Mouse (Mus musculus): ENCODE measurements around the gene Eif4e. TPM values are rescaled to one million over a fixed set of nuclear protein-coding genes. Genes with fewer than 3 reads are reported as not detected.

Eif4e gene
- polyA plus RNA-seq (2012; ENCODE audit: insufficient read depth, insufficient read length, low replicate concordance, missing spikeins), result 280 TPM in 1 of 2 replicates, not detected in the other

- Histone ChIP-seq H3K4me3 (ENCODE audit: insufficient read depth, low read depth, low read length) (peak within 1 kb of the TSS; percentile 66), H3K4me1 (ENCODE audit: control insufficient read depth, insufficient read depth, low read length) (peaks cover 7% of the 10 kb centered on the region), H3K27ac (ENCODE audit: insufficient read depth, low read depth, low read length) (peak within 1 kb of the TSS; percentile 59)
- no peak for TF ChIP-seq POLR2A (IDR thresholded peaks at IDR 0.05; ENCODE audit: insufficient read depth, low read depth, low read length)
- no peak for TF ChIP-seq CTCF (IDR thresholded peaks at IDR 0.05; ENCODE audit: insufficient read depth, low read depth, low read length)
- WGBS, result 6% methylated on average over 39 of the region's 39 CpGs
Observed at GRCm38 (mm10) chr3:138526073-138526915, at the start of gene Eif4e. Eif4e (plus strand) TSS chr3:138526179.

- TF ChIP-seq POLR2A (IDR thresholded peaks at IDR 0.05; ENCODE audit: insufficient read depth, low read depth, low read length) (no peak), CTCF (IDR thresholded peaks at IDR 0.05; ENCODE audit: insufficient read depth, low read depth, low read length) (no peak)
- no peak overlapping the region for H3K27ac ChIP-seq (ENCODE audit: insufficient read depth, low read depth, low read length)
- WGBS, result 97% methylated on average over 8 of the region's 8 CpGs
- no peak overlapping the region for H3K4me3 ChIP-seq (ENCODE audit: insufficient read depth, low read depth, low read length)
- H3K4me1 ChIP-seq (ENCODE audit: control insufficient read depth, insufficient read depth, low read length), result peaks cover 2% of the 10 kb centered on the region; the same call in 1 of the 2 replicates
Observed at GRCm38 (mm10) chr3:138479489-138479888, 46.5 kb upstream of the Eif4e start.

- Histone ChIP-seq H3K4me1 (ENCODE audit: control insufficient read depth, insufficient read depth, low read length) (peaks cover 2% of the 10 kb centered on the region; the same call in 1 of the 2 replicates), H3K4me3 (ENCODE audit: insufficient read depth, low read depth, low read length) (no peak overlapping the region), H3K27ac (ENCODE audit: insufficient read depth, low read depth, low read length) (no peak overlapping the region)
- WGBS, result 62% methylated on average over 14 of the region's 14 CpGs
- TF ChIP-seq POLR2A (IDR thresholded peaks at IDR 0.05; ENCODE audit: insufficient read depth, low read depth, low read length) (no peak), CTCF (IDR thresholded peaks at IDR 0.05; ENCODE audit: insufficient read depth, low read depth, low read length) (no peak)
Observed at GRCm38 (mm10) chr3:138481526-138482284, 44.3 kb upstream of the Eif4e start.

- no peaks in the 10 kb centered on the region for H3K4me1 ChIP-seq (ENCODE audit: control insufficient read depth, insufficient read depth, low read length)
- H3K4me3 ChIP-seq (ENCODE audit: insufficient read depth, low read depth, low read length), result no peak overlapping the region
- TF ChIP-seq CTCF (IDR thresholded peaks at IDR 0.05; ENCODE audit: insufficient read depth, low read depth, low read length) (no peak), POLR2A (IDR thresholded peaks at IDR 0.05; ENCODE audit: insufficient read depth, low read depth, low read length) (no peak)
- WGBS, result 92% methylated on average over 2 of the region's 2 CpGs
- H3K27ac ChIP-seq (ENCODE audit: insufficient read depth, low read depth, low read length), result no peak overlapping the region
Observed at GRCm38 (mm10) chr3:138483240-138483639, 42.7 kb upstream of the Eif4e start.

GRCm38 (mm10) chr3:138488584-138489326 is 37.2 kb upstream of the Eif4e start:
- WGBS, result under 1% methylated on average over 61 of the region's 61 CpGs
- no peak overlapping the region for H3K27ac ChIP-seq (ENCODE audit: insufficient read depth, low read depth, low read length)
- H3K4me3 ChIP-seq (ENCODE audit: insufficient read depth, low read depth, low read length), result peak overlapping the region; percentile 99
- no peaks in the 10 kb centered on the region for H3K4me1 ChIP-seq (ENCODE audit: control insufficient read depth, insufficient read depth, low read length)
- TF ChIP-seq POLR2A (IDR thresholded peaks at IDR 0.05; ENCODE audit: insufficient read depth, low read depth, low read length) (no peak), CTCF (IDR thresholded peaks at IDR 0.05; ENCODE audit: insufficient read depth, low read depth, low read length) (no peak)

- no peaks in the 10 kb centered on the region for H3K4me1 ChIP-seq (ENCODE audit: control insufficient read depth, insufficient read depth, low read length)
- no peak for TF ChIP-seq CTCF (IDR thresholded peaks at IDR 0.05; ENCODE audit: insufficient read depth, low read depth, low read length)
- TF ChIP-seq POLR2A (IDR thresholded peaks at IDR 0.05; ENCODE audit: insufficient read depth, low read depth, low read length), result peak; percentile 42; the same call in 1 of the 2 replicates
- WGBS, result under 1% methylated on average over 42 of the region's 65 CpGs
- no peak within 1 kb of the TSS for H3K27ac ChIP-seq (ENCODE audit: insufficient read depth, low read depth, low read length)
- peak within 1 kb of the TSS; percentile 99 for H3K4me3 ChIP-seq (ENCODE audit: insufficient read depth, low read depth, low read length)
Observed at GRCm38 (mm10) chr3:138489327-138490033, 36.5 kb upstream of the Eif4e start, which contains the start of gene Metap1. Metap1 (minus strand) TSS chr3:138489515.

- Histone ChIP-seq H3K4me3 (ENCODE audit: insufficient read depth, low read depth, low read length) (no peak overlapping the region), H3K4me1 (ENCODE audit: control insufficient read depth, insufficient read depth, low read length) (no peaks in the 10 kb centered on the region), H3K27ac (ENCODE audit: insufficient read depth, low read depth, low read length) (no peak overlapping the region)
- no peak for TF ChIP-seq POLR2A (IDR thresholded peaks at IDR 0.05; ENCODE audit: insufficient read depth, low read depth, low read length)
- 13% methylated on average over 6 of the region's 6 CpGs for WGBS
Observed at GRCm38 (mm10) chr3:138490034-138490337, 36.0 kb upstream of the Eif4e start.

GRCm38 (mm10) chr3:138493668-138494067 is 32.3 kb upstream of the Eif4e start:
- 66% methylated on average over 3 of the region's 3 CpGs for WGBS
- TF ChIP-seq CTCF (IDR thresholded peaks at IDR 0.05; ENCODE audit: insufficient read depth, low read depth, low read length) (no peak), POLR2A (IDR thresholded peaks at IDR 0.05; ENCODE audit: insufficient read depth, low read depth, low read length) (no peak)
- H3K4me1 ChIP-seq (ENCODE audit: control insufficient read depth, insufficient read depth, low read length), result no peaks in the 10 kb centered on the region
- no peak overlapping the region for H3K27ac ChIP-seq (ENCODE audit: insufficient read depth, low read depth, low read length)
- H3K4me3 ChIP-seq (ENCODE audit: insufficient read depth, low read depth, low read length), result no peak overlapping the region

Data from olfactory bulb, adult 2 months (tissue).